Mouse (Mus musculus) testis, adult 2 months (tissue): Measurements from ENCODE around the gene Hist1h2bb.

Experiments used
- CTCF ChIP-seq: fragments of 200-500 bp; IDR thresholded peaks from 2 replicates; pipeline ENCODE4 v1.5.1; 2012; ENCODE audit warnings: low read depth, mild to moderate bottlenecking, inconsistent platforms, low read length, moderate library complexity; ENCODE audit not compliant: control insufficient read depth, insufficient read depth, insufficient replicate concordance
- POLR2A ChIP-seq: fragments of 200-500 bp; IDR thresholded peaks from 2 replicates; pipeline ENCODE4 v1.6.1; 2012; ENCODE audit warnings: low read depth, mild to moderate bottlenecking, inconsistent platforms, low read length, moderate library complexity; ENCODE audit not compliant: control insufficient read depth

GRCm38 (mm10) chr13:23730479-23730878 is 16.1 kb upstream of the Hist1h2bb start:
- TF ChIP-seq CTCF (no peak), POLR2A (no peak)
